Mouse (Mus musculus) ES-E14 (cell line): ENCODE measurements around the gene Ttc13.

ENCODE experiments used
- CHD2 ChIP-seq: IDR thresholded peaks from 2 replicates; pipeline ENCODE4 v1.6.1; 2014; ENCODE audit warnings: mild to moderate bottlenecking, low read depth, low read length, inconsistent platforms
- HCFC1 ChIP-seq: IDR thresholded peaks from 2 replicates; pipeline ENCODE4 v1.6.1; 2012; ENCODE audit warnings: low read length, inconsistent platforms, borderline replicate concordance; ENCODE audit not compliant: insufficient read depth
- MAFK ChIP-seq: IDR thresholded peaks from 2 replicates; pipeline ENCODE4 v1.6.1; 2014; ENCODE audit warnings: mild to moderate bottlenecking, low read depth, low read length, inconsistent platforms; ENCODE audit not compliant: insufficient read depth
- ZC3H11A ChIP-seq: IDR thresholded peaks from 2 replicates; pipeline ENCODE4 v1.6.1; 2012; ENCODE audit warnings: low read depth, mild to moderate bottlenecking, inconsistent platforms, low read length, borderline replicate concordance
- ZNF384 ChIP-seq: IDR thresholded peaks from 2 replicates; pipeline ENCODE4 v1.6.1; 2012; ENCODE audit warnings: low read depth, low read length, inconsistent platforms

- TF ChIP-seq MAFK (no peak), CHD2 (no peak), ZNF384 (no peak), ZC3H11A (no peak), HCFC1 (no peak)
Observed at GRCm38 (mm10) chr8:124641599-124641998, 80.2 kb downstream of the Ttc13 start.
